Mouse (Mus musculus) neural tube, embryonic 13.5 days (tissue): ENCODE measurements around the gene Rab3a. TPM values are rescaled to one million over a fixed set of nuclear protein-coding genes. Genes with fewer than 3 reads are reported as not detected.

Experiments used
- ATAC-seq: fragments of 200-750 bp; cut with Nextera tagmentation; 2 replicates; pipeline ENCODE4 v1.8.0; 2017; ENCODE audit warnings: low read depth, mild to moderate bottlenecking, moderate TSS enrichment, moderate library complexity
- H3K27ac ChIP-seq: fragments of 300-500 bp; sonication (generic); replicated peaks from 2 replicates; pipeline ENCODE4 v1.5.1; 2015; ENCODE audit warnings: moderate library complexity, mild to moderate bottlenecking, inconsistent platforms
- H3K27me3 ChIP-seq: fragments of 300-500 bp; sonication (generic); 2 replicates; pipeline ENCODE4 v1.6.1; 2015; ENCODE audit warnings: mild to moderate bottlenecking, inconsistent platforms
- H3K36me3 ChIP-seq: fragments of 300-500 bp; sonication (generic); 2 replicates; pipeline ENCODE4 v1.6.1; 2015; ENCODE audit warnings: mild to moderate bottlenecking, inconsistent platforms
- H3K4me1 ChIP-seq: fragments of 300-500 bp; sonication (generic); replicated peaks from 2 replicates; pipeline ENCODE4 v1.6.1; 2015; ENCODE audit warnings: inconsistent platforms
- H3K4me2 ChIP-seq: fragments of 300-500 bp; sonication (generic); 2 replicates; pipeline ENCODE4 v1.6.1; 2015; ENCODE audit warnings: inconsistent platforms, mild to moderate bottlenecking, moderate library complexity
- H3K4me3 ChIP-seq: fragments of 300-500 bp; sonication (generic); 2 replicates; pipeline ENCODE4 v1.5.1; 2015; ENCODE audit warnings: mild to moderate bottlenecking, inconsistent platforms
- H3K9ac ChIP-seq: fragments of 300-500 bp; sonication (generic); 2 replicates; pipeline ENCODE4 v1.6.1; 2015; ENCODE audit warnings: moderate library complexity, mild to moderate bottlenecking, inconsistent platforms
- H3K9me3 ChIP-seq: fragments of 300-500 bp; sonication (generic); 2 replicates; pipeline ENCODE4 v1.6.1; 2016; ENCODE audit warnings: inconsistent platforms
- WGBS: fragments of 180-500 bp; shearing (Covaris S2); methylation state at CpG from one replicate; pipeline ENCODE4 v1.1.7; 2015; 5-methylcytosine and 5-hydroxymethylcytosine counted together
- polyA plus RNA-seq: library from polyadenylated mRNA; unstranded; fragments of >200 nt; fragmentation: Nextera tagmentation; extraction: Ambion mirVana; gene quantifications from 2 replicates; pipeline ENCODE4 v1.2.1, GENCODE M21; 2015

Gene Rab3a
- polyA plus RNA-seq = 402 and 417 TPM in 2 replicates

GRCm38 (mm10) chr8:70754043-70754870, at the start of gene Rab3a:
TSS of gene Rab3a (plus strand) at chr8:70754679.
- peak within 1 kb of the TSS; percentile 93 for H3K4me2 ChIP-seq
- WGBS = 8% methylated on average over 37 of the region's 37 CpGs
- peak within 1 kb of the TSS; percentile 98 for H3K27ac ChIP-seq
- peaks cover 9% of the 10 kb centered on the region for H3K27me3 ChIP-seq
- peaks cover 53% of the 10 kb centered on the region for H3K4me1 ChIP-seq
- H3K36me3 ChIP-seq = peaks cover 32% of the 10 kb centered on the region
- H3K9ac ChIP-seq = peak within 1 kb of the TSS; percentile 94
- ATAC-seq = peak; percentile 97
- H3K4me3 ChIP-seq = peak within 1 kb of the TSS; percentile 83
- no peaks in the 10 kb centered on the region for H3K9me3 ChIP-seq

DNA sequence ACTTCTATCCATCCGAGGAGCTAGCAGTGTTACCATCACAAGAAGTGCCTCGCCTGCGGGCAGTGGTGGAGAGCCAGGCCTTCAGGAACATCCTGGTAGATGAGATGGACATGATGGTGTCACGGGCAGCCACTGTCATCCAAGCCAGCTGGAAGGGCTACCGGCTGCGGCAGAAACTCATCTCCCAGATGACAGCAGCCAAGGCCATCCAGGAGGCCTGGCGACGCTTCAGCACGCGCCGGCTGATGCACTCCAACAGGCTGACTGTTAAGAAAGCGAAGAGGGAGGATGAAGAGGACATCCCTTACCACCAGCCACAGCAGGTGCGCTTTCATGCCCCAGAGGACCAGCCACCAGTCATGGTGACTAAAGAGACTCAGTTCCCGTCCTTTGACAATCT, 46.2 kb upstream of the Rab3a start:
- Histone ChIP-seq H3K27ac (no peak overlapping the region), H3K4me2 (no peak overlapping the region), H3K9me3 (no peaks in the 10 kb centered on the region), H3K36me3 (peaks cover 17% of the 10 kb centered on the region), H3K4me3 (no peak overlapping the region), H3K4me1 (peaks cover 11% of the 10 kb centered on the region), H3K27me3 (no peaks in the 10 kb centered on the region), H3K9ac (no peak overlapping the region)
- 91% methylated on average over 14 of the region's 14 CpGs for WGBS
- no peak for ATAC-seq

GRCm38 (mm10) chr8:70709794-70710193, 44.7 kb upstream of the Rab3a start:
- H3K9me3 ChIP-seq = no peaks in the 10 kb centered on the region
- no peak overlapping the region for H3K4me2 ChIP-seq
- H3K27ac ChIP-seq = no peak overlapping the region
- H3K27me3 ChIP-seq = no peaks in the 10 kb centered on the region
- H3K9ac ChIP-seq = no peak overlapping the region
- 93% methylated on average over 9 of the region's 9 CpGs for WGBS
- H3K4me1 ChIP-seq = no peaks in the 10 kb centered on the region
- H3K36me3 ChIP-seq = 0 out of 2 replicates have a peak, but pooled peaks cover 6% of the 10 kb centered on the region
- no peak overlapping the region for H3K4me3 ChIP-seq
- ATAC-seq = no peak

DNA sequence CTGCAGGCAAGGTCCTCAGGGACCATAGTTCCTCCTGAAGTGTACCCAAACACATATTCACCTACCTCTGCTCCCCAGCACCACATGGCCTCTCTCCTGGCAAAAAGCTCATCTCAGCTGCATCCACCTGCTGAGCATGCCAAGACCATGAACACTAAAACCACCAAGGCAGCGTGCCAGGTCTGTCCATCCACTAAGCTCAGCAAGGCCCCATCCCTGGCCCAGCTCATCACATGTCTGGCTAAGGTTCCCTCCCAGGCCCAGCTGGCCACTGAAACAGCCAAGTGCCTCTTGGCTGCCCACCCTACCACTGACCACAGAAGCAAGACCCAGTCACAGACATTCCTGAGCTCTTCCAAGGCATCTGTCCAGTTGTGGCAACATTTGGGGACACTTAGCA, 44.2 kb upstream of the Rab3a start:
- ATAC-seq = no peak
- H3K36me3 ChIP-seq = 0 out of 2 replicates have a peak, but pooled peaks cover 6% of the 10 kb centered on the region
- WGBS = 96% methylated on average over 1 of the region's 1 CpGs

DNA sequence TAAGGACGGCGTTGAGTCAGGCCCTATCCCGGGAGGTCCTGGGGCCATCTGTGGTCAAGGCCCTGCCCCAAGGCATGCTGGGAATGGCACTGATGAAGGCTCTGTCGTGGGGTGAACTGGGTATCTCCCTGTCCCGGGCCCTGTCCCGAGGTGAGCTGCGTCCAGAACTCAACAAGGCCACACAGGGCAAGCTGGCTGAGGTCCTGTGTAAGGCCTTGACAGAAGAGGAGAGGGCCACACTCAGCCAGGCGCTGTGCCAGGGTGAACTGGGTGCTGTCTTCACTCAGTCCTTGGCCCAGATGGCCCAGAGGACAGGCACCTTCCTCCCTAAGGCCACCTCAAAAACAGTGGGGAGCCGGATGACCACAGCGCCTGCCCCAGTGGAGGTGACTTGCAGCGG, 43.4 kb upstream of the Rab3a start:
- ATAC-seq = no peak
- WGBS = 85% methylated on average over 11 of the region's 11 CpGs
- H3K9ac ChIP-seq = no peak overlapping the region
- H3K4me3 ChIP-seq = no peak overlapping the region
- no peaks in the 10 kb centered on the region for H3K9me3 ChIP-seq
- H3K27ac ChIP-seq = no peak overlapping the region
- no peaks in the 10 kb centered on the region for H3K27me3 ChIP-seq
- H3K4me2 ChIP-seq = no peak overlapping the region
- 0 out of 2 replicates have a peak, but pooled peaks cover 6% of the 10 kb centered on the region for H3K36me3 ChIP-seq
- H3K4me1 ChIP-seq = no peaks in the 10 kb centered on the region

More for the DNA sequence above, 44.2 kb upstream of the Rab3a start:
- no peak overlapping the region for H3K4me2 ChIP-seq
- H3K4me3 ChIP-seq = no peak overlapping the region
- no peak overlapping the region for H3K27ac ChIP-seq
- no peaks in the 10 kb centered on the region for H3K9me3 ChIP-seq
- H3K27me3 ChIP-seq = no peaks in the 10 kb centered on the region
- no peak overlapping the region for H3K9ac ChIP-seq
- H3K4me1 ChIP-seq = no peaks in the 10 kb centered on the region

- Histone ChIP-seq H3K4me2 (no peak overlapping the region), H3K27me3 (peaks cover 7% of the 10 kb centered on the region; the same call in 1 of the 2 replicates), H3K9ac (no peak overlapping the region), H3K4me3 (no peak overlapping the region), H3K4me1 (peaks cover 2% of the 10 kb centered on the region; the same call in 1 of the 2 replicates), H3K27ac (no peak overlapping the region), H3K36me3 (0 out of 2 replicates have a peak, but pooled peaks cover 6% of the 10 kb centered on the region), H3K9me3 (no peaks in the 10 kb centered on the region)
- WGBS = 84% methylated on average over 7 of the region's 7 CpGs
- no peak for ATAC-seq
These were observed 40.5 kb upstream of the Rab3a start for GRCm38 (mm10) chr8:70713991-70714390.

DNA sequence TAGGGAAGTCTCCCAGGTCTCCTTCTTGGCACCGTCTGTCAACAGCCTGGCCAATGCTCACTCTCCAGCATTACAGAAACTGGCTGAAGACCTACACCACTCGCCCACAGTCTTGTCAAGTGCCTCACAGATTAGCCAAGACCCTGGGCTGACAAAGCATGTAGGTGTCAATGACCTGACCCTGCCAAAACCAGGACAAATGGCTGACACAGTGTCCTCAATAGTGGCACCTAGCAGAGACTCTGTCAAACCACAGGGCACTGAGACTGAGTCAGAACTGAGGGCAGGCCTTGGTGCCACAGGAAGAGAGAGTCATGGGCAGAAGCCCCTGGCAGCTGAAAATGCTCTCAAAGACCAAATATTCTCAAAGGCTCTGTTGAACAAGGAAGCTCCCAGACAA, 39.4 kb upstream of the Rab3a start:
- Histone ChIP-seq H3K27ac (no peak overlapping the region), H3K27me3 (peaks cover 16% of the 10 kb centered on the region; the same call in 1 of the 2 replicates), H3K4me1 (peaks cover 2% of the 10 kb centered on the region; the same call in 1 of the 2 replicates), H3K9me3 (no peaks in the 10 kb centered on the region), H3K36me3 (no peaks in the 10 kb centered on the region), H3K4me3 (no peak overlapping the region), H3K9ac (no peak overlapping the region), H3K4me2 (no peak overlapping the region)
- 54% methylated on average over 2 of the region's 2 CpGs for WGBS
- no peak for ATAC-seq

GRCm38 (mm10) chr8:70716521-70717400, 37.7 kb upstream of the Rab3a start:
- Histone ChIP-seq H3K9ac (no peak overlapping the region), H3K36me3 (no peaks in the 10 kb centered on the region), H3K9me3 (no peaks in the 10 kb centered on the region), H3K4me1 (peaks cover 2% of the 10 kb centered on the region; the same call in 1 of the 2 replicates), H3K4me3 (no peak overlapping the region), H3K27ac (no peak overlapping the region), H3K4me2 (no peak overlapping the region), H3K27me3 (peaks cover 17% of the 10 kb centered on the region; the same call in 1 of the 2 replicates)
- 85% methylated on average over 40 of the region's 40 CpGs for WGBS
- ATAC-seq = no peak

- H3K27ac ChIP-seq = no peak within 1 kb of the TSS
- H3K27me3 ChIP-seq = peaks cover 17% of the 10 kb centered on the region; the same call in 1 of the 2 replicates
- H3K4me3 ChIP-seq = no peak within 1 kb of the TSS
- peak; percentile 12; the same call in 1 of the 2 replicates for ATAC-seq
- H3K9me3 ChIP-seq = no peaks in the 10 kb centered on the region
- no peak within 1 kb of the TSS for H3K4me2 ChIP-seq
- H3K9ac ChIP-seq = peak within 1 kb of the TSS; percentile 31; the same call in 1 of the 2 replicates
- 4% methylated on average over 19 of the region's 19 CpGs for WGBS
- H3K4me1 ChIP-seq = peaks cover 2% of the 10 kb centered on the region; the same call in 1 of the 2 replicates
- no peaks in the 10 kb centered on the region for H3K36me3 ChIP-seq
These were observed 36.2 kb upstream of the Rab3a start, which contains the start of gene Gm3336 for GRCm38 (mm10) chr8:70718297-70718696. TSS of gene Gm3336 (plus strand) at chr8:70718543.

- no peak for ATAC-seq
- H3K36me3 ChIP-seq = no peaks in the 10 kb centered on the region
These were observed 34.6 kb upstream of the Rab3a start for GRCm38 (mm10) chr8:70719796-70720270.

GRCm38 (mm10) chr8:70720739-70721138, 33.7 kb upstream of the Rab3a start:
- H3K27me3 ChIP-seq = peaks cover 17% of the 10 kb centered on the region; the same call in 1 of the 2 replicates
- H3K9me3 ChIP-seq = no peaks in the 10 kb centered on the region
- H3K36me3 ChIP-seq = no peaks in the 10 kb centered on the region
- H3K4me2 ChIP-seq = no peak overlapping the region
- H3K4me1 ChIP-seq = peaks cover 2% of the 10 kb centered on the region; the same call in 1 of the 2 replicates
- no peak overlapping the region for H3K9ac ChIP-seq
- no peak overlapping the region for H3K4me3 ChIP-seq
- H3K27ac ChIP-seq = no peak overlapping the region
- 6% methylated on average over 3 of the region's 3 CpGs for WGBS
- peak; percentile 64 for ATAC-seq

More at GRCm38 (mm10) chr8:70719796-70720270, 34.6 kb upstream of the Rab3a start:
- 66% methylated on average over 9 of the region's 9 CpGs for WGBS
- no peak overlapping the region for H3K4me3 ChIP-seq
- H3K27me3 ChIP-seq = peaks cover 17% of the 10 kb centered on the region; the same call in 1 of the 2 replicates
- H3K4me1 ChIP-seq = peaks cover 2% of the 10 kb centered on the region; the same call in 1 of the 2 replicates
- H3K9me3 ChIP-seq = no peaks in the 10 kb centered on the region
- no peak overlapping the region for H3K27ac ChIP-seq
- H3K9ac ChIP-seq = no peak overlapping the region
- no peak overlapping the region for H3K4me2 ChIP-seq
